Mouse (Mus musculus) 416B (cell line): ENCODE results near the gene Tex12.

ENCODE experiments used
- DNase-seq: peaks from one replicate; pipeline ENCODE4 v3.0.0; 2011; ENCODE audit warnings: low read depth

The Tex12 gene

DNA sequence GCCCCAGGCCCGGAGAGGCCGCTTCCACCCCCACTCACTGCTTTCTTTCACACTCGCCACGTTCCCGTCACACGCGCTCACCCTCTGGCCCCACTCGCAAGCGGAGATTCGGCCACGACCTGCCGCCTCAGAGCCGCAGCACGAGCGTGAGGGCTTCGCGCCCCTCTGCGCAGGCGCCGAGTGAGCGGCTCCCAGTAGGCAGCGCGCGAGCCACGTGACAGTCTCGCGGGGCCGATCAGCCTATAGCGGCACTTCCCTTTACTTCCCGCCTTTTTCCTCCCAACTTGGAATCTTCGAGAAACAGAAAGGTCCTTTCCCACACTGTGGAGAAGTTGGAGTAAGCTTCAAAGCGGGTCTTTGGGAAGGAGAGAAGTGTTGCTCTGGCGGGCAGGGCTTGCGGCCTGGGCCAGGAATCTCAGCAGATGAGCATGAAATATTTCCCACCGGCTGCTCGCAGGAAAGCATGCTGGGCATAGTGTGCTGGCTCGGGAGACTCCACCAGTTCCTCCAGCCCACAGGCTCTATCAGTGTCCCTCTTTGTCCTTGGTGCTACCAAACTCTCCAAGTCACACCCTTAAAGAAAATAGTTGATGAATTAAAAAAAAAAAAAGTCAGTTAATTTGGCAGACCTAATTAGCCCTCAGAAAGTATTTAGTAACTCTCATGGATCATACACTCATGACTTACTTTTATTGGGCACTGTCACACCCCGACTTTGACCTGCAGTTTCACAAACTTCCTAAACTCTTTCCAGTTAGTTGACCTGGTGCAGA, at the start of gene Tex12:
Tex12 (minus strand) TSS at position 181 of the 773 bp plus-strand sequence.
- DNase-seq = no peak

DNA sequence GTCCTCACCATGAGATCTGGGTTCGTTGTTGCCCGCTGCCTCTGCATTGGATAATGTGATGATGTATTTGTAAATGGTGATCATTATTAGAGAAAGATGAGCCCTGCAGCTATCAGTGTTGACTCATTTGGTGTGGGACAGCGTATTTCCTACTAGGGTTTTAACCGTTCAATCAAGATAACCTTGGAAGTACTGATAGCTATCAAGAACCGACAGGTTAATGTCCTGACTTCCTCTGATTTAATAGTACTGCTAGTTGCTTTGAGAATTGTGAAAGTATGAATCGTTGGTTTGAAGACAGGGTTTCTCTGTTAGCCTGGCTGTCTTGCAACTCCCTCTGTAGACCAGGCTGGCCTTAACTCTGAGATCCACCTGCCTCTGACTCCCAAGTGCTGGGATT, 43.2 kb upstream of the Tex12 start:
- DNase-seq = peak; percentile 43

DNA sequence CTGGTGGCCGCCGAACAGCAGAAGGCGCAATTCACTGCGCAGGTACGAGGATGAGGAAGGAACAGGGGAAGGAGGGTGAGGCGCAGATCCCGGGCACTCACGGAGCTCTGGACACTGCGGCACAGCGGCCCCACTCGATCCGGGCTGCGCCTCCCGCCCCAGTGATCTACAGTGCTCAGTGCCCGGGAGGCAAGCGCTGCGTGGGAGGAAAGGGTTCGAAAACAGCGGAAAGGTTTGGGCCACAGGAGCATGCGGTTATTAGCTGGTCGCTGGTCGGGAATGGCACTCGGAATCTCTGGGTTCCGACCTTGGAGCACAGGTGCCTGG, 42.8 kb upstream of the Tex12 start:
- DNase-seq = no peak

DNA sequence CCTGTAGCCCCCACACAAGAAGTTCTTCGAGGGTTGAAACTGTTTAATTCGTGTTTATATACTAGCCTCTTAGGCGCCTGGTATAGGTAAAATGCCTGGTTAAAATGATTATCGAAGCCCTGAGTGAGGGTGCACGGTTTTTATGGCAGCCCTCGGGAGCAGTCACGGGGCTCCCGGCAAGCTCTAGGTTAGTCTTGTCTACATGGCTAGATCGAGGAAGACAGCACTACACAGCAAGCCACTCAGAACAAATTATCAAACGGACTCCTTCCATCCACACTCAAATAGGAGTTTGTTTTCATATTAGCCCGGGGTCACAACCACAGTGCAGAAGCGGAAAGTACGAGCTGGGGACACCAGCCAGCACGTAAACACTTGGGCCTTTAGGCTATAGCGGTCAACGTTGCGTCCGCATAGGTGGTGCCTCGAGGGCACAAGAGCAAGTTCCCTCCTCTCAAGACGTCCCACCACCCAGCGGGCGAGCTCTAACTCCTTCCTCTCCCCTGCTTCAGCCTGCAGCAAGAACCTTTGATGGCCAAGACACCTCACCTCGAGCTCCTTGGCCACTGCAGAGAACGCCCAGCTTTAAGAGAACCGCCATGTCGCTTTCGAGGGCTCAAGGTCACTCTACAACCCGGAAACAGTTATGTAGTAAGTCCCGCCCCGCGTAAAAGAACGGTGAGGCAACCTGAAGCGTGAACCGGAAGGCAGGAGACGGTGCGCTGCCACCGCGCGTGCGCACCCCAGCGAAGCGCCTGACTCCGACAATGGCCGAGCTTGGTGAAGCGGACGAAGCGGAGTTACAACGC, 42.3 kb upstream of the Tex12 start, which contains the start of the genes Sdhd and Timm8b:
Sdhd (minus strand) TSS at position 624 of the 809 bp plus-strand sequence.
Timm8b (plus strand) TSS at position 722 of the 809 bp plus-strand sequence.
- peak; percentile 97 for DNase-seq

DNA sequence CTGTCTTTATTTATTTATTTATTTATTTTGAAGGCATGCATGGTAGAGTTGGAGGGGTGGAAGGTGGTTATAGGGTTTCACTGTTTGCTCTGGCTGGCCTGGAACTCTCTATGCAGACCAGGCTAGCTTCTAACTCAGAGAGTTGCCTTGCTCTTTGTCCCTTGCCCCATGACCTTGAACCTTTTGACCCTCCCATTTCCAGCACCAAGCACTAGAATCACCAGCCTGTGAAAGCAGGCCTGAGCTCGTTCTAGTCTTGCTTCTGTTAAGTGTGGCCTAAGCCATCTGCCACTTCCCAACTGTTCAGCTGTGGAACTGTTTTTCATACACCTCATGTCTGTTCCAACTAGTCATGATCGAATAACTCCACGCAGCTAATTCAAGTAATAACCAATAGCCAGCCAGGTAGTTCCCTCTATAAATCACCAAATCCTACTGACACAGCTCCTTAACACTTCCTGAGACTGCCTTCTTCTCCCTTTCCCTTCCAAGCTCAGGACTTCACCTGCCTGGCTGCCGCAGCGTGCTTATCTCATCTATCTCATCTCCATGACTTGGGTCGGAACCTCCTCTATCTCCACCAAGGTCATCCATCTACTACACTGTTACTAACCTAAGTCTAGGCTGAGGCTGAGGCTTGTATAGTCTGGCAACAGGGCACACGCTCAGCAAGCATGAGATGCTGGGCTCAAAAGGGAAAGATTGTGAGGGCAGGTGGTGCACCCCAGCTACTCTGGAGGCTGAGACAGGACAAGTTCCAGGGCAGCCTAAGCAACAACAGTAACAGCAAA, 41.1 kb upstream of the Tex12 start:
- DNase-seq = no peak

DNA sequence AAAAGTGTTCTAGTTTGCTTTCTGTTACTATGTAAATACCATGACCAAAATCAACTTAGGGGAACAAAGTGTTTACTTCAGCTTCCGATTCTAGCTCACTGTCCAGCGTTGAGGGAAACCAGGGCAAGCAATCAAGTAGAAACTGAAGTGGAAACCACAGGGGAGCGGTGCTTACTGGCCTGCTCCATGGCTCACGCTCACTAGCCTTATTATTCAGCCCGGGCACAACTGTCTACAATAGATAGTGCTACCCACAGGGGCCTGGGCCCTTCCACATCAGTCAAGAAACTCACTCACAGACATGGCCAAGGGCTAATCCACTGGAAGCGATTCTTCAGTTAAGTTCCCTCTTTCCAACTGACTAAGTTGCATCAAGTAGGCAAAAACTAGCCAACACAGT, 40.4 kb upstream of the Tex12 start:
- DNase-seq = no peak

DNA sequence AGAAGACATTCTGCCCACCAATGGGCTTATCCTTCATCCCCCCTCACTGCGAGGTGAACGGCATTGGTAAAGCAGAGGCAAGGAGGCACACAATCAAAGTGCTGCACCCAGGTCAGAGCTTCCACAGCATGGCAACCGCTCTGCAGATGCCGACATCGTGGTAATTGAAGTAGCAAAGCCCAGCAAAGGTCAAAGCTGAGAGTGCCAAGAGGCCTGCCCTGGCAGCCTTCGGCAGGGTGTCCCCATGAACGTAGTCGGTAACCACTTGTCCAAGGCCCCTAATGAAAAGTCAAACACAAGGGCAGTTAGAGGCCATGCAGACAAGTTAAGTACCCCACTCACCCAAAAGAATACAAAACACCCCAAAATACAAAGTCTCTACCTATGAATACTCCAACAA, 35.8 kb upstream of the Tex12 start:
- DNase-seq = no peak

DNA sequence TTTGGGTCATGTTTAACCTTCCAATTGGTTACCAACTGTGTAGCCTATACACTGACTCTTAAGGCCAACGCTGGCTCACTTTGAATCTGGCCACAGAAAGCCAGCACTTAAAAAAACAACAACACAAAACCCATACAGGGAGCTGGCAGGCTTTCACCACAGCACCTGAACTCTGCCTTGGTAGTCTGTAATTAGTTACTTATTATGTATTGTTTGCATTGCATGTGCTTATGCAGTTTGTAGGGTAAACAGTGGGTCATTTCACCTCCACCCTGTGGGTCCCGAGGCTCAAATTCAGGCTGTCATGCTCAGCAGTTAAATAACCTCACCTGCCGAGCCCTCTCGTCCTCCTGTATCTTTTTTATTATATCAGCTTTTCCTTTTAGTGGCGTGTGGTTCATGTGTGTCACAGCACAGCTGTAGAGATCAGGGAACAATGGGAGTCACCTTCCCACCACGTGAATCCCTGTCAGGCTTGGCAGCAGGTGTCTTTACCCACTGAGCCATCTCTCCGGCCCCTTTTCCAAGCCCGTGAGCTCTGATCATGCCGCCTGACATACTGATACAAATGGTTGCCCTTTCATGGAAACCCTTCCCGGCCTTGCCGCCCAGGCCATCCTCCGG, 33.8 kb upstream of the Tex12 start:
- DNase-seq = no peak

DNA sequence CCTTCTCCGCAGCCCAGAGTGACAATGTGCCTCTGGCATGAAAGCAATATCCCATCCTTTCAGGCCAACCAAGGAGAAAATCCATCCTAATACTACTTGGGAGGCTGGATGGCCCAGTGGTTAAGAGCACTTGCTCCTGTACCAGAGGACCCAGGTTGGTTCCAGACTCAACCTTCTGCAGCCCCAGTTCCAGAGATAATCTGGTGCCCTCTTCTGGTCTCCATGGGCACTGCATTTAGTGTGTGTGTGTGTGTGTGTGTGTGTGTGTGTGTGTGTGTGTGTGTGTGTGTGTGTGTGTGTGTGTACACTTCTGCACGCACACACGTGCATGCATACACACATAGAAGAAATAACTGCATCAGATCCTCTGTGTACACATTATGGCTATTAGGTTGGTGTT, 32.4 kb upstream of the Tex12 start:
- peak; percentile 72 for DNase-seq

DNA sequence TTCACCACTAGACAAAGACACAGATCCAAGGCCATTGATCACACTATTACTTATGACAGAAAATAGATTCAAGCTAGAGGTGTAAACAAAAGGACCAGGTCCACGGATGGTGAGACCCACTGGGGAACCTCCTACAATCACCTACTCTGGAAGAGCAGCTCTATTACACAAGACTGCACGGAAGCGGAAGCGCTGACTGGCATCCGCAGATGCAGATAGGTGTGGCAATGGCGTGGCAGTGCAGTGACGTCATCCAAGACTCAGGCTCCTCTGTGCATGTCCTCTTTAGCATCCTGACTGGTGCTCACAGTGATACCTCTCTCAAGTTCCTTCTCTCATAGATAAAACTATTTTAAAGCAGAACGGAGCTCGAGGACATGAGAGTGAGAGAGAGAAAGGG, 31.8 kb upstream of the Tex12 start:
- DNase-seq = no peak

DNA sequence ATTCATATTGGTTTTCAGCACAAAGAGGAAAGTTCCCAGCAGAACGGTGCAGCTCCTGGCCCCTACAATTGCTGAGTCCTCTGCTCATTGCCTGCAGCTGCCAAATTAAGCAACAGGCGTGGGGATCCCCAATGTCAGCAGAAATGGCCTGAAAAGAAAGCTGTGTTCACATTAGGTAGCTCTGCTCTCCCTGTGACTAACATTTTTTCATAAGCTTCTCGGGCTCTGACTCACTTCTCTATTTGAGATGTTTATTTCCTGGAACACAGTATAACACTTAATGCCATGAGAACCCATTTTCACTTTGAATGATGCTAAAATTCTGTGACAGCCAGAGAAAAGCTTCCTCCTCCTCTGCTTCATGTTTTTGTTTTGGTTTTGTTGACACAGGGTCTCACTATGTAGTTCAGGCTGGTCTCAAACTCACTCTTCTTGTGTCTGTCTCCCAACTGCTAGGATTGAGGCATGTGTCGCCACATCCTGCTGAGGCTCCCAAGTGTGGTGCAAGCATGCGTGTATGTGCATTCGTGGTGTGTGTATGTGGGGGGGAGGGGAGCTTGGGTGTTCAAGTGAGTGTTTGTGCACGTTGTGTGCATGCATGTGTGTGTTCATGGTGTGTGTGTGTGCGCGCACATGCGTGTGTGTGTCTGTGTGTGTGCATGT, 29.9 kb upstream of the Tex12 start:
- DNase-seq = peak; percentile 81

DNA sequence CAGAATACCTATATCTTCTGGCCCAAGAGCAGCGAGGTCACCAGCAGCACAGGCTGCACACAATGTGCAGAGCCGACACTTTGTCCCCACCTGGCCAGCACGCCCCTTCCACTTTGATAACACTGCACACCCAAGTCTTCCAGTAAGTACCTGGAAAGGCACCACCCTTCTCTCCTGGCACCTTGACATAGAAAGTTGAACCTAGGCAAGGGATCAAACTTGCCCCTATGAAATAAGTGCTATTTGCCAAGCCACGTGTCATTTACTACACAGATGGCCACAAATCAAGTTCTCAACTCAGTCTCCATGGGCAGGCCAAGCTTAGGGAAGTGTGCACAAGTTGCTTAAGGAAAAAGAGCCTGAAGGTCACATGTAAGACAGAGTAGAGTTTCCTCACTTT, 25.8 kb upstream of the Tex12 start:
- no peak for DNase-seq

DNA sequence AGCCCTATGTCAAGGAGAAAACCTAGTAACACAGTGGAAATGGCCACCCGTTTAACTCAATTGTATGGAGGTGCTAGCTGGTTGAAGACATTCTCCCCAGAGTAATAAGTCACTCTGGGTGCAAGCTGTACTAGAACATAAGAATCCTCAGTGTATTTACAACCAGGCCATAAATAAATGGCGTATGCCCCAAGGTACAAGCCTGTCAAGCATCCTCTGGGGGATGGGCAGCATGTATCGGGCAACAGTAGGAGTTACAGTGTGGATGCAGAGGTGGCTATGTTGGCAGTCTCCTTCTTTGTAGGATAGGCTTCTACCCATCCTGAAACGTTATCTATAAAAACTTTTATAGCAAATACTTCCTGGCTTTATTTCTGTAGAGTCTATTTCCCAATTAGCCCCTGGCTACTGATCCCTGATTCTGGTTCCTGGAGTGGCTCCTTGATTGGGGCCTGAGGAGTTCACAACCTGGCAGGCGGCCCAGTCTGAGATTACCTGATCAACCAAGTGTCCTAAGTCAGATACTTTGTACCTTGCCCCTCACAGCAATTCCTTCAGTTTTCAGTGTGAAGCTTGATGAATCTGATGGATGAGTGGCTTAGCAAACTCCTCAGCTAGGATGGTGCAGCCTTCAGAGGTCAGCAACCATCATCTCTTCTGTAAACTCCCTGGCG, 24.2 kb upstream of the Tex12 start:
- no peak for DNase-seq

DNA sequence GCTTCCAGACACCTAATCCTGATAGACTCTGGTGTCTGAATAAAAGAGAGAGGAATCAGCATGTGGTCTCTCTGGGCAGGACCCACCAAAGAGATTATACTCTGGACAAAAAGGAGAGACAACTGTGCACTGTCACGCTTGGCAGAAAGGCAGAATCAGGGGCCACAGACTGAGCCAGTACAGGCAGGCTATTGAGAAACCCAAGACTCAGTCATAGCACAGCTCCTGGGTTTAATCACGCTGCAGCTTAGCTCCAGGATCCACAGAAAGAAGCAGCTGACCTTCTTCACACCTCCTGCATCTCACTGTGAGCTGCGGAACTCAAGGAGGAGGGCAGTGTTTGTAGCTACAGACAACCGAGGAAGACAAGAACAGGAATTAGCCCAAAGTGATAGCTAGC, 19.2 kb upstream of the Tex12 start:
- DNase-seq = no peak

DNA sequence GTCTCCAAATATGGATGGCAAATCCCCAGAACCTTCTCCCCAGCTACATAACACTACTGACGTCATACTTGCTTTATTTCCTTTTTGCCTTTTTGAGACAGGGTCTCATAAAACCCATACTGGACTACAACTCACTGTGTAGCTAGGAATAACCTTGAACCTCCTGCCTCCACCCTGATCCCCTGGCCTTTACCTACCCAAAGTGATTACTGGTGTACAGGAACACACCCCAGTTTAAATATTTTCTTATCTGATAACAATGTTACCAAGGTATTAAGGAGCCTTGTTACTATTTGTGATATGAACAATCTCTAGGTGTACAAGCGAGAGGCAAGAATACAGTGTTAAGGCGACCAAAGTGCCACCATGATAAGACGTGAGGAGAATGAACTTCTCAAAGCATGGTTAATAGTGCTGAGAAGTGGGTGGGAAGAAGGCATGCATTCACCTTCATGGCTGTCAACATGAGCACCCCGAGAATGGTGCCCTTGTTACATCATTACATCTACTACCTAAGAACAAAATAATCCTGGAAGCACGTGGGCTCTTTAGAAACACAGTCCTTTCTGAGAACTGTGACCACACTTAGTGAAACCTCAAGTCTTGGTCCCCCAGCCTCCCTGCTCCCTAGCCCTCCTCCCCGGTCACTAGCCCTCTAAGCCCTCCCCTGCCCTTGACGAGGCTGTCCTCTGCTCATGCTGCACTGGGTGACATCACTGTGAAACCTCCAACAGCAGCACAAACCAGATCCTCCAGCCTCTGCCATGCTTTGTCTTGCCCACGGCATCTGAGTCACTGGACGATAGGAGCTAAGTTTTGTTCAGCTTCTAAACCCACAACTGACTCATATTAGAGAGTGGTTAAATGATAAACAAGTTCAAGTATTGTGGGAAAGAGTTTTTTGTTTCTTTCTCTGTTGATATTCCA, 8.7 kb upstream of the Tex12 start:
- DNase-seq = peak; percentile 73

DNA sequence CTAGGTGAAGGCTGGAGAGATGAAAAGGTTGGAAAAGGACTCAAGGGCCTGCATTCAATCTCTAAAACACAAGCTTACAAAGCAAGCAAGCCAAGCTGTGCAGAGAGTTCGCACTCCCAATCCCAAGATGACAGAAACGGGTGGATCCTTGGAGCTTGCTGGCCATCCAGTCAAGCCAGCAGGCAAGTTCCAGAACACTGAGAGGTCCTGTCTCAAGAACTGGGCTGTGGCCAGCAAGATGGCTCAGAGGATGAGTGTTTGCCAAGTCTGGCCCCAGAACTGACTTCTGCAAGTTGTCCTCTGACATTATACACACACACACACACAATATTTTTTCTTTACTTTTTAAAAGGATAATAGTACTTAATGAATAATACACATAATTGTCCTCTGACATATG, 6.8 kb upstream of the Tex12 start:
- no peak for DNase-seq

DNA sequence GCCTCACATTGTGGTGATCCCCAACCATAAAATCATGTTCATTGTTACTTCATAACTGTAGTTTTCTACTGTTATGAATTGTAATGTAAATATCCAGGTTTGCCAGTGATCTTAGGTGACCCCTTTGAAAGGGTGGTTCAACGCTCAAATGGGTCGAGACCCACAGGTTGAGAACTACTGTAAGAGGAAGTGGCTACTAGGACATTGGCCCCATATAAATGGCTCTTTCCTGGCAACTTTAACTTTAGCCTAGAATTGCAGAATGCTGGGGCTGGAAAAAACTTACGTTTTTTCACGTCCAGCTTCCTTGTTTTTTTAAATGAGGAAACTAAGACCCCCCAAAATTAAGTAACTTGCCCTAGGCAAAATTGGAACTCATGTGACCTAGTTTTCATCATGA, 6.2 kb upstream of the Tex12 start:
- DNase-seq = no peak

DNA sequence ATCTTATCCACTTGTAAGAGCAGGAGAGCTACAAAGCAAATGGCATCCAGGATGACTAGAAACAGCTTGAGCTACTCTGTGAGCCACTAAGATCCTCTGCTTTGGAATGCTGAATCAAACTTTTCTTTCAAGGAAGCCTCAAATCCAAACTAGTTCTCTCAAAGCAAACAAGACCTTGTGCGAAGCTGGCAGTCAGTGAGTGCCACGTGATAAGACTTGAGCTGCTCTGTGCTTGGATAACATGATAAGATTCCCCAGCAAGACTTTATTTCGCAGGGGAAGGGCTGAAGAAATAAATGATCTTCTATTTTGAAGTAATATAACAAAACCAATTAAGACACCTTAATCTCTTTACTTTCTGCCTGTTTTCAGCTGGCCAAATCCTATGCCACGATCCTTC, 4.8 kb upstream of the Tex12 start:
- no peak for DNase-seq

DNA sequence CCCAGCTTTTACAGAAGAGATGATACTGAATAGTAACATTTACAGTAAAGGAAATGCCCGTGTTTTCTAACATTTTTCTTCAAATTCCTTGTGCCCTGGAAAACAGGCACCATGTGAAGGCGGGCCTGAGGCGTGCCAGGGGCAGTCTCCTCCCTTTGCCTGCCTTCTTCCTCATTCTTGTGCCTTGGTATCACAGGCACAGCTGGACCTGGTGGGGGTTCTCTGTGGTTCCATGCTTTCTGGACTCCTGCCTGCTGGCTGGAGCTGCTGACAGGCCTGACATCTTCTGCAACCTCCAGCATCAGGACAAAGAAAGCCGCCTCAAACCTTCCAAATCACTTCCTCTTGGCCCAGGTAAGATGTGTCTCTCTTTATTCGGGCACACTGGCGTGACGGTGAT, 4.0 kb upstream of the Tex12 start:
- no peak for DNase-seq

DNA sequence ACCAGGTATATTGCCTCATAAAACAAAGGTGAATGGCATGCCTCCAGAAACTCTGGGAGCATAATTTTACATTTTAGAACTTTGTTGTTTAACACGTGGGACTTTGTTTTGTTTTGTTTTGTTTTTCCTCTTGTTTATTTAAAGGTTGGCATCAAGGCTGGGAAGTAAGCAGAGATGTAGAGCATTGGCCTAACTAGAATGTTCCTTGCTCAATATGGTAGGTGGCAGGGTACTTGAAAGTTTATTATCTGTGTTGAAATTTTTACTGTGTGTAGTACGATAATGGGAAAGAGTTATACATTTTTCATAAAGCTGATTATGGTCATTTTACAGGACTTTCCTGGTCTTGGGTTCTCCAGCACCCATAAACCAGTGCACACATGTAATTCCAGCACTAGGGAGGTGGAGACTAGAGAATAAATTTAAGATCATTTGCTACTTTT, 814 bp upstream of the Tex12 start:
- DNase-seq = no peak
